Mouse (Mus musculus): ENCODE data around the gene Gm17657. TPM values are rescaled to one million over a fixed set of nuclear protein-coding genes. Genes with fewer than 3 reads are reported as not detected.

Gene Gm17657
- total RNA-seq, 2 experiments from 2014 or later, result not detected

GRCm38 (mm10) chr17:29489971-29490712 lies 59.3 kb downstream of the Gm17657 start:
- peak; percentile 66 for ATAC-seq (replicated peaks; ENCODE audit: poor library complexity, severe bottlenecking)

GRCm38 (mm10) chr17:29488978-29489970 lies 60.2 kb downstream of the Gm17657 start:
- peak; percentile 25 for ATAC-seq (replicated peaks; ENCODE audit: poor library complexity, severe bottlenecking)

- ATAC-seq (replicated peaks; ENCODE audit: poor library complexity, severe bottlenecking), result no peak
These were observed 61.0 kb downstream of the Gm17657 start for GRCm38 (mm10) chr17:29488257-29488977.

GRCm38 (mm10) chr17:29485336-29486233 lies 63.9 kb downstream of the Gm17657 start:
- ATAC-seq (replicated peaks; ENCODE audit: poor library complexity, severe bottlenecking), result no peak

GRCm38 (mm10) chr17:29484431-29484830 lies 65.0 kb downstream of the Gm17657 start:
- ATAC-seq (replicated peaks; ENCODE audit: poor library complexity, severe bottlenecking), result no peak

- no peak for ATAC-seq (replicated peaks; ENCODE audit: poor library complexity, severe bottlenecking)
These were observed 66.2 kb downstream of the Gm17657 start for GRCm38 (mm10) chr17:29483282-29483681.

- no peak for ATAC-seq (replicated peaks; ENCODE audit: poor library complexity, severe bottlenecking)
These were observed 66.8 kb downstream of the Gm17657 start for GRCm38 (mm10) chr17:29482632-29483031.

- no peak for ATAC-seq (replicated peaks; ENCODE audit: poor library complexity, severe bottlenecking)
These were observed 69.2 kb downstream of the Gm17657 start for GRCm38 (mm10) chr17:29480256-29480655.

- ATAC-seq (replicated peaks; ENCODE audit: poor library complexity, severe bottlenecking), result peak; percentile 65
These were observed 71.2 kb downstream of the Gm17657 start for GRCm38 (mm10) chr17:29478271-29478670.

- ATAC-seq (replicated peaks; ENCODE audit: poor library complexity, severe bottlenecking), result no peak
These were observed 72.1 kb downstream of the Gm17657 start for GRCm38 (mm10) chr17:29477357-29477756.

- ATAC-seq (replicated peaks; ENCODE audit: poor library complexity, severe bottlenecking), result no peak
These were observed 73.0 kb downstream of the Gm17657 start for GRCm38 (mm10) chr17:29476461-29476860.

- no peak for ATAC-seq (replicated peaks; ENCODE audit: poor library complexity, severe bottlenecking)
These were observed 74.3 kb downstream of the Gm17657 start for GRCm38 (mm10) chr17:29475142-29475541.

GRCm38 (mm10) chr17:29474036-29474435 lies 75.4 kb downstream of the Gm17657 start:
- ATAC-seq (replicated peaks; ENCODE audit: poor library complexity, severe bottlenecking), result peak; percentile 44

GRCm38 (mm10) chr17:29473466-29473865 lies 76.0 kb downstream of the Gm17657 start:
- ATAC-seq (replicated peaks; ENCODE audit: poor library complexity, severe bottlenecking), result no peak

Other genes with a start within 250 kb of the Gm17657 start
- 7.0 and 15.7 TPM in 2 replicates for gene Pi16, start 232.0 kb downstream of the Gm17657 start, total RNA-seq (2014; fragmentation: Nextera tagmentation)
- 9.9 and 10.8 TPM in 2 replicates for gene Pi16, start 232.0 kb downstream of the Gm17657 start, total RNA-seq (2017)
- gene Mtch1, start 201.7 kb downstream of the Gm17657 start, total RNA-seq (2014; fragmentation: Nextera tagmentation), result 125 and 132 TPM in 2 replicates
- 69.5 and 74.3 TPM in 2 replicates for gene Mtch1, start 201.7 kb downstream of the Gm17657 start, total RNA-seq (2017)
- 42.8 and 70.9 TPM in 2 replicates for gene Fgd2, start 188.7 kb downstream of the Gm17657 start, total RNA-seq (2014; fragmentation: Nextera tagmentation)
- gene Fgd2, start 188.7 kb downstream of the Gm17657 start, total RNA-seq (2017), result 23.6 and 30.5 TPM in 2 replicates
- 33.0 and 59.6 TPM in 2 replicates for gene Pim1, start 58.9 kb downstream of the Gm17657 start, total RNA-seq (2014; fragmentation: Nextera tagmentation)
- 89.9 and 94.0 TPM in 2 replicates for gene Pim1, start 58.9 kb downstream of the Gm17657 start, total RNA-seq (2017)
- gene Tbc1d22b, start 147 bp upstream of the Gm17657 start, total RNA-seq (2014; fragmentation: Nextera tagmentation), result 24.8 and 34.1 TPM in 2 replicates
- gene Tbc1d22b, start 147 bp upstream of the Gm17657 start, total RNA-seq (2017), result 8.3 and 10.2 TPM in 2 replicates
- gene Tmem217, start 2.7 kb upstream of the Gm17657 start, total RNA-seq (2014; fragmentation: Nextera tagmentation), result not detected in 2 replicates
- not detected in 2 replicates for gene Tmem217, start 2.7 kb upstream of the Gm17657 start, total RNA-seq (2017)
- 42.3 and 44.2 TPM in 2 replicates for gene Rnf8, start 65.2 kb upstream of the Gm17657 start, total RNA-seq (2014; fragmentation: Nextera tagmentation)
- gene Rnf8, start 65.2 kb upstream of the Gm17657 start, total RNA-seq (2017), result 34.7 and 48.5 TPM in 2 replicates
- gene Gm28043, start 65.2 kb upstream of the Gm17657 start, total RNA-seq (2014; fragmentation: Nextera tagmentation), result 2.7 and 5.4 TPM in 2 replicates
- 5.2 and 6.1 TPM in 2 replicates for gene Gm28043, start 65.2 kb upstream of the Gm17657 start, total RNA-seq (2017)
- 33.2 and 69.7 TPM in 2 replicates for gene Cmtr1, start 111.0 kb upstream of the Gm17657 start, total RNA-seq (2014; fragmentation: Nextera tagmentation)
- 144 and 178 TPM in 2 replicates for gene Cmtr1, start 111.0 kb upstream of the Gm17657 start, total RNA-seq (2017)
- 22.8 and 23.7 TPM in 2 replicates for gene Ccdc167, start 167.4 kb upstream of the Gm17657 start, total RNA-seq (2014; fragmentation: Nextera tagmentation)
- gene Ccdc167, start 167.4 kb upstream of the Gm17657 start, total RNA-seq (2017), result 7.8 and 8.9 TPM in 2 replicates

All from granulocyte monocyte progenitor cell, adult 5-6 weeks (primary cell).